Mouse (Mus musculus): ENCODE data around the gene Rnf146. TPM values are rescaled to one million over a fixed set of nuclear protein-coding genes. Genes with fewer than 3 reads are reported as not detected.
"Not testable (repeated sequence)": the region's sequence is repeated elsewhere in the genome, so short reads cannot be mapped to it uniquely, and the experiment has no call there.

Gene Rnf146
- polyA plus RNA-seq (2015; fragmentation: Nextera tagmentation; extraction: Ambion mirVana) = 52.0 and 60.3 TPM in 2 replicates

GRCm38 (mm10) chr10:29362197-29362900 is at the start of gene Rnf146:
Gene Rnf146, minus strand, starts transcription at chr10:29362442.
- ATAC-seq (replicated peaks; ENCODE audit: low FRiP score) = no peak
- Histone ChIP-seq H3K9me3 (replicated peaks) (no peaks in the 10 kb centered on the region), H3K9ac (peak within 1 kb of the TSS; percentile 96), H3K4me1 (peaks cover 17% of the 10 kb centered on the region), H3K4me2 (peak within 1 kb of the TSS; percentile 68), H3K27ac (peak within 1 kb of the TSS; percentile 99), H3K27me3 (no peaks in the 10 kb centered on the region), H3K4me3 (replicated peaks) (peak within 1 kb of the TSS; percentile 95), H3K36me3 (no peaks in the 10 kb centered on the region)
- 7% methylated on average over 15 of the region's 15 CpGs for WGBS

- no peaks in the 10 kb centered on the region for H3K27me3 ChIP-seq
- no peaks in the 10 kb centered on the region for H3K4me1 ChIP-seq
- no peaks in the 10 kb centered on the region for H3K9me3 ChIP-seq (replicated peaks)
- no peak overlapping the region for H3K27ac ChIP-seq
- peak overlapping the region; percentile 22; the same call in 1 of the 2 replicates for H3K4me2 ChIP-seq
- ATAC-seq (replicated peaks; ENCODE audit: low FRiP score) = peak; percentile 66; the same call in 1 of the 2 replicates
- no peak overlapping the region for H3K4me3 ChIP-seq (replicated peaks)
- 22% methylated on average over 8 of the region's 8 CpGs for WGBS
- H3K9ac ChIP-seq = no peak overlapping the region
- no peaks in the 10 kb centered on the region for H3K36me3 ChIP-seq
Observed at GRCm38 (mm10) chr10:29402656-29403268, 40.5 kb upstream of the Rnf146 start.

- H3K4me1 ChIP-seq; ATAC-seq (replicated peaks; ENCODE audit: low FRiP score); H3K9ac ChIP-seq; H3K36me3 ChIP-seq; H3K9me3 ChIP-seq (replicated peaks); H3K4me3 ChIP-seq (replicated peaks); H3K27me3 ChIP-seq; H3K4me2 ChIP-seq; H3K27ac ChIP-seq: not testable (repeated sequence)
- WGBS = 79% methylated on average over 2 of the region's 2 CpGs
Observed at GRCm38 (mm10) chr10:29394890-29395289, 32.6 kb upstream of the Rnf146 start.

GRCm38 (mm10) chr10:29381558-29381957 is 19.3 kb upstream of the Rnf146 start:
- H3K9ac ChIP-seq = no peak overlapping the region
- no peak for ATAC-seq (replicated peaks; ENCODE audit: low FRiP score)
- H3K4me2 ChIP-seq = no peak overlapping the region
- no peak overlapping the region for H3K4me3 ChIP-seq (replicated peaks)
- no peaks in the 10 kb centered on the region for H3K36me3 ChIP-seq
- 74% methylated on average over 2 of the region's 2 CpGs for WGBS
- H3K27ac ChIP-seq = no peak overlapping the region
- H3K27me3 ChIP-seq = no peaks in the 10 kb centered on the region
- no peaks in the 10 kb centered on the region for H3K9me3 ChIP-seq (replicated peaks)
- H3K4me1 ChIP-seq = no peaks in the 10 kb centered on the region

GRCm38 (mm10) chr10:29374065-29374464 is 11.8 kb upstream of the Rnf146 start:
- Histone ChIP-seq H3K4me3 (replicated peaks) (no peak overlapping the region), H3K27ac (no peak overlapping the region), H3K27me3 (no peaks in the 10 kb centered on the region), H3K4me1 (no peaks in the 10 kb centered on the region), H3K4me2 (no peak overlapping the region), H3K9me3 (replicated peaks) (no peaks in the 10 kb centered on the region), H3K36me3 (no peaks in the 10 kb centered on the region), H3K9ac (no peak overlapping the region)
- 88% methylated on average over 5 of the region's 5 CpGs for WGBS
- ATAC-seq (replicated peaks; ENCODE audit: low FRiP score) = no peak

- Histone ChIP-seq H3K4me3 (replicated peaks) (peak overlapping the region; percentile 95), H3K9me3 (replicated peaks) (no peaks in the 10 kb centered on the region), H3K4me1 (peaks cover 17% of the 10 kb centered on the region), H3K9ac (peak overlapping the region; percentile 96), H3K27ac (peak overlapping the region; percentile 99), H3K27me3 (no peaks in the 10 kb centered on the region), H3K36me3 (no peaks in the 10 kb centered on the region), H3K4me2 (peak overlapping the region; percentile 68)
- peak; percentile 98 for ATAC-seq (replicated peaks; ENCODE audit: low FRiP score)
- under 1% methylated on average over 82 of the region's 100 CpGs for WGBS
Observed at GRCm38 (mm10) chr10:29361464-29362196, 612 bp downstream of the Rnf146 start.

GRCm38 (mm10) chr10:29361095-29361463 is 1.2 kb downstream of the Rnf146 start:
- WGBS = under 1% methylated on average over 6 of the region's 6 CpGs
- no peak for ATAC-seq (replicated peaks; ENCODE audit: low FRiP score)

GRCm38 (mm10) chr10:29354183-29354582 is 8.1 kb downstream of the Rnf146 start:
- WGBS = 80% methylated on average over 7 of the region's 7 CpGs
- peaks cover 26% of the 10 kb centered on the region for H3K36me3 ChIP-seq
- H3K9ac ChIP-seq = no peak overlapping the region
- ATAC-seq (replicated peaks; ENCODE audit: low FRiP score) = no peak
- H3K4me3 ChIP-seq (replicated peaks) = no peak overlapping the region
- H3K9me3 ChIP-seq (replicated peaks) = no peaks in the 10 kb centered on the region
- no peak overlapping the region for H3K4me2 ChIP-seq
- no peak overlapping the region for H3K27ac ChIP-seq
- peaks cover 6% of the 10 kb centered on the region; the same call in 1 of the 2 replicates for H3K4me1 ChIP-seq
- no peaks in the 10 kb centered on the region for H3K27me3 ChIP-seq

More at GRCm38 (mm10) chr10:29361095-29361463, 1.2 kb downstream of the Rnf146 start:
- peak overlapping the region; percentile 96 for H3K9ac ChIP-seq
- peak overlapping the region; percentile 99 for H3K27ac ChIP-seq
- peak overlapping the region; percentile 68 for H3K4me2 ChIP-seq
- H3K9me3 ChIP-seq (replicated peaks) = no peaks in the 10 kb centered on the region
- peak overlapping the region; percentile 95 for H3K4me3 ChIP-seq (replicated peaks)
- H3K27me3 ChIP-seq = no peaks in the 10 kb centered on the region
- peaks cover 17% of the 10 kb centered on the region for H3K4me1 ChIP-seq
- H3K36me3 ChIP-seq = no peaks in the 10 kb centered on the region

- no peak for ATAC-seq (replicated peaks; ENCODE audit: low FRiP score)
- H3K9me3 ChIP-seq (replicated peaks) = no peaks in the 10 kb centered on the region
- WGBS = 78% methylated on average over 3 of the region's 3 CpGs
- no peak overlapping the region for H3K4me2 ChIP-seq
- H3K27ac ChIP-seq = no peak overlapping the region
- no peak overlapping the region for H3K9ac ChIP-seq
- no peaks in the 10 kb centered on the region for H3K27me3 ChIP-seq
- no peak overlapping the region for H3K4me3 ChIP-seq (replicated peaks)
- H3K4me1 ChIP-seq = peaks cover 3% of the 10 kb centered on the region; the same call in 1 of the 2 replicates
- peaks cover 36% of the 10 kb centered on the region for H3K36me3 ChIP-seq
Observed at GRCm38 (mm10) chr10:29352575-29352974, 9.7 kb downstream of the Rnf146 start.

GRCm38 (mm10) chr10:29351420-29351819 is 10.8 kb downstream of the Rnf146 start:
- no peak for ATAC-seq (replicated peaks; ENCODE audit: low FRiP score)
- H3K4me2 ChIP-seq = no peak overlapping the region
- no peak overlapping the region for H3K27ac ChIP-seq
- no peak overlapping the region for H3K9ac ChIP-seq
- H3K4me3 ChIP-seq (replicated peaks) = no peak overlapping the region
- WGBS = 94% methylated on average over 2 of the region's 2 CpGs
- no peaks in the 10 kb centered on the region for H3K9me3 ChIP-seq (replicated peaks)
- H3K4me1 ChIP-seq = no peaks in the 10 kb centered on the region
- peaks cover 47% of the 10 kb centered on the region for H3K36me3 ChIP-seq
- no peaks in the 10 kb centered on the region for H3K27me3 ChIP-seq

- no peak overlapping the region for H3K4me3 ChIP-seq (replicated peaks)
- peaks cover 68% of the 10 kb centered on the region for H3K36me3 ChIP-seq
- no peak overlapping the region for H3K4me2 ChIP-seq
- no peak overlapping the region for H3K9ac ChIP-seq
- H3K4me1 ChIP-seq = no peaks in the 10 kb centered on the region
- no peaks in the 10 kb centered on the region for H3K27me3 ChIP-seq
- 95% methylated on average over 7 of the region's 7 CpGs for WGBS
- H3K9me3 ChIP-seq (replicated peaks) = no peaks in the 10 kb centered on the region
- H3K27ac ChIP-seq = no peak overlapping the region
- 0 out of 2 replicates have a peak, but pooled peaks have one; percentile 36 for ATAC-seq (replicated peaks; ENCODE audit: low FRiP score)
Observed at GRCm38 (mm10) chr10:29346638-29347037, 15.6 kb downstream of the Rnf146 start.

GRCm38 (mm10) chr10:29344232-29344631 is 18.0 kb downstream of the Rnf146 start:
- 89% methylated on average over 4 of the region's 4 CpGs for WGBS
- H3K27me3 ChIP-seq = no peaks in the 10 kb centered on the region
- no peak overlapping the region for H3K27ac ChIP-seq
- no peak overlapping the region for H3K4me2 ChIP-seq
- no peak overlapping the region for H3K4me3 ChIP-seq (replicated peaks)
- no peak overlapping the region for H3K9ac ChIP-seq
- peaks cover 64% of the 10 kb centered on the region for H3K36me3 ChIP-seq
- no peaks in the 10 kb centered on the region for H3K9me3 ChIP-seq (replicated peaks)
- no peak for ATAC-seq (replicated peaks; ENCODE audit: low FRiP score)
- H3K4me1 ChIP-seq = no peaks in the 10 kb centered on the region

All from kidney, embryonic 15.5 days (tissue).